Mouse (Mus musculus): ENCODE measurements around the gene Poc1b. TPM values are rescaled to one million over a fixed set of nuclear protein-coding genes. Genes with fewer than 3 reads are reported as not detected.

Gene Poc1b
- total and polyA plus RNA-seq, 2 experiments from 2014 or later: 12.0 to 12.4 TPM

- WGBS: 37% methylated on average over 3 of the region's 3 CpGs
- Histone ChIP-seq H3K9ac (no peak overlapping the region), H3K4me2 (ENCODE audit: low read depth) (no peak overlapping the region), H3K27ac (ENCODE audit: low read depth, low read length) (no peak overlapping the region), H3K4me3 (ENCODE audit: low read depth, low read length) (no peak overlapping the region), H3K27me3 (ENCODE audit: insufficient read depth, low read length) (no peaks in the 10 kb centered on the region), H3K9me3 (ENCODE audit: low read length) (no peaks in the 10 kb centered on the region), H3K36me3 (ENCODE audit: insufficient read depth) (no peaks in the 10 kb centered on the region), H3K4me1 (ENCODE audit: insufficient read depth) (no peaks in the 10 kb centered on the region)
- no peak for ATAC-seq
- peak; percentile 49 for TF ChIP-seq CTCF (IDR thresholded peaks at IDR 0.05; ENCODE audit: low read depth)
- DNase-seq: no peak
Observed at GRCm38 (mm10) chr10:99190798-99191197, 84.0 kb downstream of the Poc1b start.

- no peak overlapping the region for H3K9ac ChIP-seq
- ATAC-seq (no peak), DNase-seq (no peak)
- no peak for TF ChIP-seq CTCF (IDR thresholded peaks at IDR 0.05; ENCODE audit: low read depth)
- H3K27ac ChIP-seq (ENCODE audit: low read depth, low read length): no peak overlapping the region
- no peaks in the 10 kb centered on the region for H3K27me3 ChIP-seq (ENCODE audit: insufficient read depth, low read length)
- H3K4me1 ChIP-seq (ENCODE audit: insufficient read depth): peaks cover 3% of the 10 kb centered on the region; the same call in 1 of the 2 replicates
- H3K4me2 ChIP-seq (ENCODE audit: low read depth): no peak overlapping the region
- H3K36me3 ChIP-seq (ENCODE audit: insufficient read depth): no peaks in the 10 kb centered on the region
- no peak overlapping the region for H3K4me3 ChIP-seq (ENCODE audit: low read depth, low read length)
- 89% methylated on average over 2 of the region's 2 CpGs for WGBS
- no peaks in the 10 kb centered on the region for H3K9me3 ChIP-seq (ENCODE audit: low read length)
Observed at GRCm38 (mm10) chr10:99194451-99195055, 87.7 kb downstream of the Poc1b start.

GRCm38 (mm10) chr10:99196556-99196955 lies 89.7 kb downstream of the Poc1b start:
- WGBS: 82% methylated on average over 13 of the region's 13 CpGs
- no peak for TF ChIP-seq CTCF (IDR thresholded peaks at IDR 0.05; ENCODE audit: low read depth)
- peaks cover 3% of the 10 kb centered on the region; the same call in 1 of the 2 replicates for H3K4me1 ChIP-seq (ENCODE audit: insufficient read depth)
- H3K9me3 ChIP-seq (ENCODE audit: low read length): no peaks in the 10 kb centered on the region
- no peaks in the 10 kb centered on the region for H3K27me3 ChIP-seq (ENCODE audit: insufficient read depth, low read length)
- DNase-seq (no peak), ATAC-seq (no peak)
- H3K9ac ChIP-seq: no peak overlapping the region
- H3K36me3 ChIP-seq (ENCODE audit: insufficient read depth): no peaks in the 10 kb centered on the region
- H3K4me2 ChIP-seq (ENCODE audit: low read depth): no peak overlapping the region
- no peak overlapping the region for H3K4me3 ChIP-seq (ENCODE audit: low read depth, low read length)
- no peak overlapping the region for H3K27ac ChIP-seq (ENCODE audit: low read depth, low read length)

- no peaks in the 10 kb centered on the region for H3K36me3 ChIP-seq (ENCODE audit: insufficient read depth)
- peak; percentile 43 for ATAC-seq
- no peak for TF ChIP-seq CTCF (IDR thresholded peaks at IDR 0.05; ENCODE audit: low read depth)
- no peaks in the 10 kb centered on the region for H3K27me3 ChIP-seq (ENCODE audit: insufficient read depth, low read length)
- peaks cover 3% of the 10 kb centered on the region; the same call in 1 of the 2 replicates for H3K4me1 ChIP-seq (ENCODE audit: insufficient read depth)
- no peak overlapping the region for H3K4me2 ChIP-seq (ENCODE audit: low read depth)
- no peak overlapping the region for H3K4me3 ChIP-seq (ENCODE audit: low read depth, low read length)
- no peak overlapping the region for H3K9ac ChIP-seq
- H3K9me3 ChIP-seq (ENCODE audit: low read length): no peaks in the 10 kb centered on the region
- DNase-seq: no peak
- H3K27ac ChIP-seq (ENCODE audit: low read depth, low read length): no peak overlapping the region
- 68% methylated on average over 8 of the region's 8 CpGs for WGBS
Observed at GRCm38 (mm10) chr10:99197125-99197524, 90.3 kb downstream of the Poc1b start.

- no peak for TF ChIP-seq CTCF (IDR thresholded peaks at IDR 0.05; ENCODE audit: low read depth)
- H3K9ac ChIP-seq: no peak overlapping the region
- peaks cover 3% of the 10 kb centered on the region; the same call in 1 of the 2 replicates for H3K4me1 ChIP-seq (ENCODE audit: insufficient read depth)
- peak; percentile 69 for ATAC-seq
- H3K27ac ChIP-seq (ENCODE audit: low read depth, low read length): no peak overlapping the region
- no peak overlapping the region for H3K4me2 ChIP-seq (ENCODE audit: low read depth)
- H3K36me3 ChIP-seq (ENCODE audit: insufficient read depth): no peaks in the 10 kb centered on the region
- 44% methylated on average over 9 of the region's 9 CpGs for WGBS
- H3K27me3 ChIP-seq (ENCODE audit: insufficient read depth, low read length): no peaks in the 10 kb centered on the region
- H3K4me3 ChIP-seq (ENCODE audit: low read depth, low read length): no peak overlapping the region
- peak; percentile 27 for DNase-seq
- H3K9me3 ChIP-seq (ENCODE audit: low read length): no peaks in the 10 kb centered on the region
Observed at GRCm38 (mm10) chr10:99197607-99198305, 90.9 kb downstream of the Poc1b start.

GRCm38 (mm10) chr10:99198946-99199345 lies 92.1 kb downstream of the Poc1b start:
- DNase-seq (no peak), ATAC-seq (no peak)
- Histone ChIP-seq H3K4me1 (ENCODE audit: insufficient read depth) (peaks cover 3% of the 10 kb centered on the region; the same call in 1 of the 2 replicates), H3K4me2 (ENCODE audit: low read depth) (no peak overlapping the region), H3K4me3 (ENCODE audit: low read depth, low read length) (no peak overlapping the region), H3K36me3 (ENCODE audit: insufficient read depth) (no peaks in the 10 kb centered on the region), H3K27ac (ENCODE audit: low read depth, low read length) (no peak overlapping the region), H3K9ac (no peak overlapping the region), H3K27me3 (ENCODE audit: insufficient read depth, low read length) (no peaks in the 10 kb centered on the region), H3K9me3 (ENCODE audit: low read length) (no peaks in the 10 kb centered on the region)
- no peak for TF ChIP-seq CTCF (IDR thresholded peaks at IDR 0.05; ENCODE audit: low read depth)
- 97% methylated on average over 9 of the region's 9 CpGs for WGBS

GRCm38 (mm10) chr10:99200944-99201343 lies 94.1 kb downstream of the Poc1b start:
- no peaks in the 10 kb centered on the region for H3K36me3 ChIP-seq (ENCODE audit: insufficient read depth)
- H3K27me3 ChIP-seq (ENCODE audit: insufficient read depth, low read length): no peaks in the 10 kb centered on the region
- ATAC-seq: no peak
- H3K4me1 ChIP-seq (ENCODE audit: insufficient read depth): peaks cover 3% of the 10 kb centered on the region; the same call in 1 of the 2 replicates
- H3K9ac ChIP-seq: no peak overlapping the region
- no peak overlapping the region for H3K27ac ChIP-seq (ENCODE audit: low read depth, low read length)
- H3K4me2 ChIP-seq (ENCODE audit: low read depth): no peak overlapping the region
- WGBS: 65% methylated on average over 5 of the region's 5 CpGs
- no peak overlapping the region for H3K4me3 ChIP-seq (ENCODE audit: low read depth, low read length)
- TF ChIP-seq CTCF (IDR thresholded peaks at IDR 0.05; ENCODE audit: low read depth): no peak
- no peaks in the 10 kb centered on the region for H3K9me3 ChIP-seq (ENCODE audit: low read length)
- no peak for DNase-seq
